Mouse (Mus musculus) lung, embryonic 14.5 days (tissue): ENCODE measurements around the gene Ikbke. TPM values are rescaled to one million over a fixed set of nuclear protein-coding genes. Genes with fewer than 3 reads are reported as not detected.

Source experiments
- ATAC-seq: fragments of 200-750 bp; cut with Nextera tagmentation; 2 replicates; pipeline ENCODE4 v1.8.0; 2017; ENCODE audit warnings: mild to moderate bottlenecking, moderate TSS enrichment, moderate library complexity; ENCODE audit not compliant: insufficient read depth
- DNase-seq: peaks from one replicate; pipeline ENCODE4 v3.0.0-alpha.2; 2015
- H3K27ac ChIP-seq: fragments of 300-500 bp; sonication (generic); 2 replicates; pipeline ENCODE4 v1.5.1; 2014; ENCODE audit warnings: low read depth, mild to moderate bottlenecking, moderate library complexity
- H3K27me3 ChIP-seq: fragments of 300-500 bp; sonication (generic); 2 replicates; pipeline ENCODE4 v1.6.1; 2014; ENCODE audit warnings: low read length, control low read depth; ENCODE audit not compliant: insufficient read depth
- H3K36me3 ChIP-seq: fragments of 300-500 bp; sonication (generic); 2 replicates; pipeline ENCODE4 v1.6.1; 2014; ENCODE audit warnings: control low read depth; ENCODE audit not compliant: insufficient read depth
- H3K4me1 ChIP-seq: fragments of 300-500 bp; sonication (generic); 2 replicates; pipeline ENCODE4 v1.6.1; 2014; ENCODE audit warnings: antibody characterized with exemption, control low read depth; ENCODE audit not compliant: insufficient read depth
- H3K4me2 ChIP-seq: fragments of 300-500 bp; sonication (generic); 2 replicates; pipeline ENCODE4 v1.6.1; 2014; ENCODE audit warnings: mild to moderate bottlenecking
- H3K4me3 ChIP-seq: fragments of 300-500 bp; sonication (generic); 2 replicates; pipeline ENCODE4 v1.5.1; 2014; ENCODE audit warnings: low read depth, low read length
- H3K9ac ChIP-seq: fragments of 300-500 bp; sonication (generic); 2 replicates; pipeline ENCODE4 v1.6.1; 2014
- H3K9me3 ChIP-seq: fragments of 300-500 bp; sonication (generic); 2 replicates; pipeline ENCODE4 v1.6.1; 2016; ENCODE audit warnings: low read depth, low read length, control low read depth
- CTCF ChIP-seq: IDR thresholded peaks from 2 replicates; pipeline ENCODE4 v1.5.1; 2016; ENCODE audit warnings: antibody characterized with exemption, low read depth
- WGBS: fragments of 180-500 bp; shearing (Covaris S2); extraction: QIAGEN DNeasy Blood & Tissue Kit; methylation state at CpG from one replicate; pipeline ENCODE4 v1.1.7; 2014; 5-methylcytosine and 5-hydroxymethylcytosine counted together
- polyA plus RNA-seq: library from polyadenylated mRNA; unstranded; fragments of >200 nt; fragmentation: Nextera tagmentation; extraction: Ambion mirVana; gene quantifications from 2 replicates; pipeline ENCODE4 v1.2.1, GENCODE M21; 2014

Gene Ikbke
- polyA plus RNA-seq, 1 experiment from 2014 or later, result 2.3 TPM

- Histone ChIP-seq H3K27ac (no peak overlapping the region), H3K9ac (no peak overlapping the region), H3K4me2 (no peak overlapping the region), H3K36me3 (peaks cover 11% of the 10 kb centered on the region; the same call in 1 of the 2 replicates), H3K4me1 (no peaks in the 10 kb centered on the region; the same call in 1 of the 2 replicates), H3K4me3 (no peak overlapping the region), H3K9me3 (no peaks in the 10 kb centered on the region), H3K27me3 (no peaks in the 10 kb centered on the region)
- ATAC-seq (no peak), DNase-seq (no peak)
- 76% methylated on average over 1 of the region's 1 CpGs for WGBS
- no peak for TF ChIP-seq CTCF
Measured at GRCm38 (mm10) chr1:131284167-131284566, 4.8 kb upstream of the Ikbke start.

GRCm38 (mm10) chr1:131281731-131282130, 2.3 kb upstream of the Ikbke start:
- Histone ChIP-seq H3K36me3 (0 out of 2 replicates have a peak, but pooled peaks cover 3% of the 10 kb centered on the region), H3K4me2 (no peak overlapping the region), H3K4me1 (no peaks in the 10 kb centered on the region; the same call in none of the 2 replicates), H3K27me3 (no peaks in the 10 kb centered on the region), H3K27ac (no peak overlapping the region), H3K9me3 (no peaks in the 10 kb centered on the region), H3K4me3 (no peak overlapping the region), H3K9ac (no peak overlapping the region)
- 43% methylated on average over 4 of the region's 4 CpGs for WGBS
- DNase-seq, result no peak
- ATAC-seq, result no peak
- no peak for TF ChIP-seq CTCF

GRCm38 (mm10) chr1:131280280-131280679, 874 bp upstream of the Ikbke start:
- DNase-seq (no peak), ATAC-seq (no peak)
- H3K4me1 ChIP-seq, result no peaks in the 10 kb centered on the region; the same call in none of the 2 replicates
- H3K27me3 ChIP-seq, result no peaks in the 10 kb centered on the region
- H3K9ac ChIP-seq, result no peak overlapping the region
- no peak overlapping the region for H3K4me3 ChIP-seq
- no peak overlapping the region for H3K4me2 ChIP-seq
- H3K9me3 ChIP-seq, result no peaks in the 10 kb centered on the region
- TF ChIP-seq CTCF, result no peak
- 27% methylated on average over 3 of the region's 3 CpGs for WGBS
- H3K36me3 ChIP-seq, result no peaks in the 10 kb centered on the region
- no peak overlapping the region for H3K27ac ChIP-seq

GRCm38 (mm10) chr1:131278606-131279455, 575 bp downstream of the Ikbke start:
- Histone ChIP-seq H3K4me3 (peak overlapping the region; percentile 37), H3K27me3 (no peaks in the 10 kb centered on the region), H3K4me2 (peak overlapping the region; percentile 61), H3K4me1 (no peaks in the 10 kb centered on the region; the same call in none of the 2 replicates), H3K9me3 (no peaks in the 10 kb centered on the region), H3K9ac (peak overlapping the region; percentile 42), H3K27ac (no peak overlapping the region), H3K36me3 (no peaks in the 10 kb centered on the region)
- ATAC-seq, result peak; percentile 10; the same call in 1 of the 2 replicates
- no peak for DNase-seq
- 30% methylated on average over 8 of the region's 8 CpGs for WGBS
- no peak for TF ChIP-seq CTCF

GRCm38 (mm10) chr1:131276831-131277230, 2.6 kb downstream of the Ikbke start:
- ATAC-seq (no peak), DNase-seq (no peak)
- TF ChIP-seq CTCF, result no peak

GRCm38 (mm10) chr1:131275577-131275976, 3.8 kb downstream of the Ikbke start:
- H3K27me3 ChIP-seq, result no peaks in the 10 kb centered on the region
- WGBS, result 69% methylated on average over 14 of the region's 14 CpGs
- no peak for TF ChIP-seq CTCF
- no peaks in the 10 kb centered on the region for H3K9me3 ChIP-seq
- no peak overlapping the region for H3K4me3 ChIP-seq
- H3K4me2 ChIP-seq, result no peak overlapping the region
- H3K9ac ChIP-seq, result no peak overlapping the region
- no peak for ATAC-seq
- H3K36me3 ChIP-seq, result no peaks in the 10 kb centered on the region
- H3K4me1 ChIP-seq, result no peaks in the 10 kb centered on the region; the same call in none of the 2 replicates
- no peak for DNase-seq
- H3K27ac ChIP-seq, result no peak overlapping the region

More at GRCm38 (mm10) chr1:131276831-131277230, 2.6 kb downstream of the Ikbke start:
- Histone ChIP-seq H3K4me3 (no peak overlapping the region), H3K27ac (no peak overlapping the region), H3K4me2 (no peak overlapping the region), H3K27me3 (no peaks in the 10 kb centered on the region), H3K36me3 (no peaks in the 10 kb centered on the region), H3K4me1 (no peaks in the 10 kb centered on the region; the same call in none of the 2 replicates), H3K9ac (no peak overlapping the region), H3K9me3 (no peaks in the 10 kb centered on the region)
